Mouse (Mus musculus): ENCODE measurements around the gene Mgea5. TPM values are rescaled to one million over a fixed set of nuclear protein-coding genes. Genes with fewer than 3 reads are reported as not detected.

The Mgea5 gene
- 59.3 TPM for polyA plus RNA-seq (2014; fragmentation: Illumina TruSeq; extraction: RNeasy Lipid Tissue Mini Kit (QIAGEN cat#74804); ENCODE audit: low read depth, low replicate concordance)

DNA sequence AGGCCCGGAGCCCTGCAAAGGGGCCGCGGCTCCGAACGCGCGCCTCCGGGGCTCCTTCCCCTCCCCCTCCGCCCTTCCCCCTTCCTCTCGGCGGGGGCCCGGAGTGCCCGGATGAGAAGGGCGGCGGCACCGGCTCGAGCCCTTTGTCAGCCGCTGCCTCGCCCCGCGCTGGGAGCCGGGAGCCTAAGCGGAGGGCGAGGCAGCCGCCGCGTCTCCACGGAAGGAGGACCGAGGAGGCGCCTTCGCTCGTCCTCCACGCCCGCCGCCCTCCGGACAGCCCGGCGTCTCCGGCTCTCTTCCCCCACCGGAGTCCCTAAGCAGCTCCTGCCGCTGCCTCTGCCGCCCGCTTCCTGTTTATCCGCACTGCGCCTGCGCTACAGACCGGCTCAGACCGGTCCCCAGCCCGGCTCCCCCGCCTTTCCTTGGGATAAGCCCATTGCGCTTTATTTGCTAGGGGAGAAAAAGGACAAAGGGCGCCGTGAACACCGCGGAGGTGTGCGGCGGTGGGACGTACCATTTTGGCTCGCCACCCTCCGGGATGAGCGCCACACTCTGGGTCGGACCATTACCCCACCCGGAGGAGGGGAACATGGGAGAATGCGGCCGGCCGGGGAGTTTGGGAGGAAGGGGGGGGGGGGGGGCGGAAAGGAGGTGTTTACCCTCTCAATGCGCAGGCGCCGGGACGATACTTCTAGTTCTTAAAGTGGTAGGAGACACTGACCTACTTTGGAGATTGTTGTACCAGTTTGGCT is at the start of gene Mgea5:
Gene Mgea5 (minus strand): TSS at position 657 of the 752 bp plus-strand sequence.

DNA sequence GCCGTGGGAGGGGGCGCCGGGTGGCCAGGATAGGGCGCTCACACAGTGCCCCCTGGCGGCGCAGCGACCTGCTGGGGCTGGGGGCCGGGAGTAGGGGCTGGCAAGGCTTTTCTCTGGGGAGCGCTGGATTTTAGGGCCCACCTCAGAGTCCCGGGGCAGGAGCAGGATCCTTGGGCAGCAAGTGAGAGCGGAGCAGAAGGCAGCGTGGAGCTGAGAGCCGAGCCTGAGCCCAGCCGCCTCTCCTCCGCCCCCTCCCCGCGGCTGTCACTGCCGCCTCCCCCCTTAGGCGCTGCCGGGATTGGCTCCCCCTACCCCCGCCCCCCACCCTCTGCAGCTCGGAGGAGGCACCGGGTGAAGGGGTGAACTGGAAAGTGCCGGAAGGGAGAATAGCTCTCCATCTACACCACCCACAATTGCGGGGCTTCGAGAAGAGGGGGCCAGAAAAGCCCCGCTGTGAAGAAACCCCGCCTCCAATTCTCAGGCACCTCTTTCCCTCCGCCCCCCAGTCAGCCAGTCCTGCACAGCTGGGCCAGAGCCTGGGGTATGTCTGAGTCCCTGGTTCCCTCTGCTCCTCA is 32.3 kb upstream of the Mgea5 start, which contains the start of gene Kcnip2:
Gene Kcnip2 (minus strand): TSS at position 231 of the 575 bp plus-strand sequence.

DNA sequence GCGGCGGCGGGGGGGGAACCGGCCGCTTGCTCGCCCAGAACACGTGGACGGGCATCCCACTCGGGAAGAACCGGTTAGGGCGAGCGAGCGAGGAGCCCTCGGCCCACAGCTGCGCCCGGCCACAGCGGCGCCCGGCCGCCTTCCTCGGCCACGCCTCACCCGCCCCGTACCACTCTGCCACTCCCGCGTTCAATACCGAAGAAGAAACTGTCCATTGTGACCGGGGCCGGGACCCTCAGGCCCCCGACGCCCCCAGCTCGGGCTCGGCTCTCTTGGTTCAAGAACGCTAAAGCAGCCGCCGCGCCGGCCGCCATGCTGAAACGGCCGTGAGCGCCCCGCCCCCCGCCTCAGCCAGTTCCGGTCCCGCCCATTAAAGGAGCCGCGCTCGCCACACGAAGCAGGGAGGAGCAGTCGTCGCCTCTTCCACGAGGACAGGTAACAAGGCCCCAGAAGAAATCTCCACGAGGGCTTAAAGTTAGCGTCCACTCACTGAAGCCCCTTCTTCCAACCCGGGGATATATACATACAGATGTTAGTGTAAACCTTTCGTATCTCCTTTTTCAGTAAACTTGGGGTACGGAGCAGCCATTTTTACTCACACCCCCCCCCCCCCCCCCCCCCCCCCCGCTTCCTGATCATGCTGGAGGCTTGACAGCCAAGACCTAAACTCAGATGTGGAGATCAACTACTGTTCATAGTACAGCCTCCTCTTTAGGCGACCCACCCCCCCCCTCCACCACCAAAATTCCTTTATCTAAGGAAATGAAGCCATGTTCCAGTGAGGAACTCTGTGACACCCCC is 34.2 kb downstream of the Mgea5 start, which contains the start of gene Npm3:
Gene Npm3 (minus strand): TSS at position 349 of the 801 bp plus-strand sequence.

DNA sequence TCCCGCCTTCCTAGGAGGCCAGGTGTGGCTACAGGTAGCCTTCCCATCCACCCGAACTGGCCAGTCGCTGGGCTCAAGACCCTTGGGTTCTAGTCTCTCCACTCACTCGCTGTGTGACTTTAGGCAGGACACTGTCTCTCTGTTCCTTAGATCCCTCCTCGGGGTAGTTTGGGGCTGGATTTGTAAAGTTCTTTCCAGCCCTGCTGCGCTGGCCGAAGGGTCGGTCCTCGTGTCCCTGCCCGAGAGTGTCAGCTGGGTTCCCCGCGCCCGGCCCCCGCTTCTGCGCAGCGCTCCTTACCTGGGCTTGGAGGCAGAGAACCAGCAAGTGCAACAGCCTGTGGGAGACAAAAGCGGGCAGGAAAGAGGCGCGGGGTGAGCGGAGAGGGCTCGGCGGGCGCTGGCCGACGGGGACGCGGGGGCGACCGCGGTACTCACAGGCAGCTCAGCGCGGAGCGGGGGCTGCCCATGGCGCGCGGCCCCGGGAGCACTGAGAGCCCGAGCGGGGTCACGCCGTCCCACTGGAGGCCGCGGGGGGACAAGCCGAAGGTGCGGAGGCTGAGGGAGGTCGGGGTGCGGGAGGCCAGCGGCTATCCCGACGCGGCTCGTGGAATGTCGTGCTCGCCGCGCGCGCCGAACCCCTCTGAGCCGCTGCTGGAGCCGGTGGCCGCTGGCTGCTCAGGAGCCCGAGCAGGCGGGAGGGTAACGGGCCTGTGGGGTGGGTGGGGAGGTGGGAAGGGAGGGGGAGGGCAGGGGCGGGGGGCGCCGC is 41.2 kb downstream of the Mgea5 start, which contains the start of gene Fgf8:
Gene Fgf8 (minus strand): TSS at position 698 of the 766 bp plus-strand sequence.

Other genes starting within 250 kb of the Mgea5 start
- 0.16 TPM for gene Poll, start 223.3 kb downstream of the Mgea5 start, polyA plus RNA-seq (2014; fragmentation: Illumina TruSeq; extraction: RNeasy Lipid Tissue Mini Kit (QIAGEN cat#74804); ENCODE audit: low read depth, low replicate concordance)
- 4.7 TPM for gene Gm17018, start 223.2 kb downstream of the Mgea5 start, polyA plus RNA-seq (2014; fragmentation: Illumina TruSeq; extraction: RNeasy Lipid Tissue Mini Kit (QIAGEN cat#74804); ENCODE audit: low read depth, low replicate concordance)
- gene Fbxw4, start 123.5 kb downstream of the Mgea5 start, polyA plus RNA-seq (2014; fragmentation: Illumina TruSeq; extraction: RNeasy Lipid Tissue Mini Kit (QIAGEN cat#74804); ENCODE audit: low read depth, low replicate concordance), result 1.8 TPM
- gene Fgf8, start 40.9 kb downstream of the Mgea5 start, polyA plus RNA-seq (2014; fragmentation: Illumina TruSeq; extraction: RNeasy Lipid Tissue Mini Kit (QIAGEN cat#74804); ENCODE audit: low read depth, low replicate concordance), result not detected
- 8.3 TPM for gene Npm3, start 34.2 kb downstream of the Mgea5 start, polyA plus RNA-seq (2014; fragmentation: Illumina TruSeq; extraction: RNeasy Lipid Tissue Mini Kit (QIAGEN cat#74804); ENCODE audit: low read depth, low replicate concordance)
- gene Kcnip2, start 32.2 kb upstream of the Mgea5 start, polyA plus RNA-seq (2014; fragmentation: Illumina TruSeq; extraction: RNeasy Lipid Tissue Mini Kit (QIAGEN cat#74804); ENCODE audit: low read depth, low replicate concordance), result not detected
- gene Armh3, start 214.7 kb upstream of the Mgea5 start, polyA plus RNA-seq (2014; fragmentation: Illumina TruSeq; extraction: RNeasy Lipid Tissue Mini Kit (QIAGEN cat#74804); ENCODE audit: low read depth, low replicate concordance), result 7.2 TPM
- not detected for gene Hps6, start 219.7 kb upstream of the Mgea5 start, polyA plus RNA-seq (2014; fragmentation: Illumina TruSeq; extraction: RNeasy Lipid Tissue Mini Kit (QIAGEN cat#74804); ENCODE audit: low read depth, low replicate concordance)

All from liver, adult 10 weeks (tissue).